Mouse (Mus musculus) cerebellum, adult 11-12 months (tissue): Measurements from ENCODE around the gene Dvl1.

Source experiments
- DNase-seq: peaks from one replicate; pipeline ENCODE4 v3.0.0; 2022

Gene Dvl1

GRCm38 (mm10) chr4:155840076-155841002 lies 6.9 kb upstream of the Dvl1 start:
- DNase-seq: peak; percentile 51

GRCm38 (mm10) chr4:155841003-155841454 lies 6.2 kb upstream of the Dvl1 start:
- DNase-seq: peak; percentile 49

GRCm38 (mm10) chr4:155841651-155842270 lies 5.4 kb upstream of the Dvl1 start:
- peak; percentile 67 for DNase-seq

- DNase-seq: peak; percentile 14
Measured at GRCm38 (mm10) chr4:155843231-155843630, 4.0 kb upstream of the Dvl1 start.

GRCm38 (mm10) chr4:155847591-155848352 lies 570 bp downstream of the Dvl1 start:
- DNase-seq: peak; percentile 75

- peak; percentile 51 for DNase-seq
Measured at GRCm38 (mm10) chr4:155848434-155849095, 1.4 kb downstream of the Dvl1 start.

GRCm38 (mm10) chr4:155849391-155849790 lies 2.2 kb downstream of the Dvl1 start:
- DNase-seq: no peak

- no peak for DNase-seq
Measured at GRCm38 (mm10) chr4:155849792-155850451, 2.7 kb downstream of the Dvl1 start.

GRCm38 (mm10) chr4:155851368-155851767 lies 4.2 kb downstream of the Dvl1 start:
- DNase-seq: no peak

- peak; percentile 72 for DNase-seq
Measured at GRCm38 (mm10) chr4:155851951-155852411, 4.8 kb downstream of the Dvl1 start.

GRCm38 (mm10) chr4:155853421-155853820 lies 6.2 kb downstream of the Dvl1 start:
- DNase-seq: no peak

GRCm38 (mm10) chr4:155854991-155855390 lies 7.8 kb downstream of the Dvl1 start:
- DNase-seq: no peak

- DNase-seq: peak; percentile 59
Measured at GRCm38 (mm10) chr4:155856071-155856470, 8.9 kb downstream of the Dvl1 start.

GRCm38 (mm10) chr4:155856881-155857280 lies 9.7 kb downstream of the Dvl1 start:
- no peak for DNase-seq

- DNase-seq: peak; percentile 7
Measured at GRCm38 (mm10) chr4:155859318-155859717, 12.1 kb downstream of the Dvl1 start.

GRCm38 (mm10) chr4:155861787-155862186 lies 14.6 kb downstream of the Dvl1 start:
- no peak for DNase-seq

GRCm38 (mm10) chr4:155863001-155863400 lies 15.8 kb downstream of the Dvl1 start, which contains the start of gene Tas1r3:
Gene Tas1r3 (minus strand): TSS chr4:155863362.
- peak; percentile 19 for DNase-seq

- DNase-seq: no peak
Measured at GRCm38 (mm10) chr4:155868614-155869298, 21.6 kb downstream of the Dvl1 start.

- peak; percentile 96 for DNase-seq
Measured at GRCm38 (mm10) chr4:155869317-155870033, 22.3 kb downstream of the Dvl1 start, which contains the start of the genes Cptp and Ints11. Gene Cptp (minus strand): TSS chr4:155869440. Gene Ints11 (plus strand): TSS chr4:155869546.

- DNase-seq: no peak
Measured at GRCm38 (mm10) chr4:155871404-155871803, 24.2 kb downstream of the Dvl1 start.
